In the genomic region with DNA sequence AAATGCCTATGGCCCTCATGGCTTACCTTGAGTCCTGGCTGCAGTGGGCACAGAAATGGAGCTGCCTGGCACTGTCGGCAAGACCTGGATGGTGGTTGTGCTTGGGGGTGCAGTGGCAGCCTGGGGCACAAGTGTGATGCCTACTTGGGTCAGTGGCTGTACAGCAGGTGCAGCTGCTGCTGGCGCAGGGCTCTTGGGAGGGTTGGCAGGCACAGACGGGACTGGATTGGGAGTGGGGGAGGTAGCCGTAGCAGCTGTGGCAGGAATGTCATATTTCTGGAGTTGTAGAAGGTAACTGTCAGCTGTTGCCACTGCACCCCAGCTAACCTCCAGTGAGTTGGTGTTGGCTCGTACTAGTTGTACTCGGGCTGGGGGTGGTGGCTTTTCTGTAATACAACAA, we compare ENCODE assay signal across 17 mouse cellular contexts.
"Had no signal": no experiment of that assay in that cellular context is flagged by ENCODE, and none has a peak within 500 bp of the region (broad histone marks: within the 10 kb centered on the region; RNA-seq: fewer than 3 reads in every experiment).

No protein-coding gene starts in this region.

- DNase-seq: kidney, adult 2 months; kidney, postnatal 25 days; layer of hippocampus, adult 9-11 months; liver, postnatal 0 days; lung, embryonic 14.5 days; thymus, postnatal 25 days had no signal

- H3K27me3 ChIP-seq: limb, embryonic 15.5 days; midbrain, embryonic 12.5 days; midbrain, embryonic 15.5 days; neural tube, embryonic 13.5 days; stomach, embryonic 15.5 days had no signal

- ATAC-seq: liver, postnatal 0 days; lung, postnatal 0 days; midbrain, embryonic 15.5 days had no signal

- H3K4me2 ChIP-seq: limb, embryonic 15.5 days; liver, embryonic 11.5 days; lung, embryonic 14.5 days; midbrain, embryonic 12.5 days; midbrain, embryonic 15.5 days; neural tube, embryonic 13.5 days; stomach, embryonic 15.5 days had no signal

- H3K27ac ChIP-seq: kidney, postnatal 0 days; layer of hippocampus, adult 2 months; limb, embryonic 15.5 days; liver, embryonic 14.5 days; macrophage; midbrain, embryonic 12.5 days; midbrain, embryonic 15.5 days; neural tube, embryonic 13.5 days; stomach, embryonic 15.5 days had no signal

- H3K4me3 ChIP-seq: layer of hippocampus, adult 2 months; limb, embryonic 15.5 days; midbrain, embryonic 12.5 days; midbrain, embryonic 15.5 days; neural tube, embryonic 13.5 days; stomach, embryonic 15.5 days had no signal
